Comparison of ENCODE assay signal across 9 mouse cellular contexts in the genomic region with DNA sequence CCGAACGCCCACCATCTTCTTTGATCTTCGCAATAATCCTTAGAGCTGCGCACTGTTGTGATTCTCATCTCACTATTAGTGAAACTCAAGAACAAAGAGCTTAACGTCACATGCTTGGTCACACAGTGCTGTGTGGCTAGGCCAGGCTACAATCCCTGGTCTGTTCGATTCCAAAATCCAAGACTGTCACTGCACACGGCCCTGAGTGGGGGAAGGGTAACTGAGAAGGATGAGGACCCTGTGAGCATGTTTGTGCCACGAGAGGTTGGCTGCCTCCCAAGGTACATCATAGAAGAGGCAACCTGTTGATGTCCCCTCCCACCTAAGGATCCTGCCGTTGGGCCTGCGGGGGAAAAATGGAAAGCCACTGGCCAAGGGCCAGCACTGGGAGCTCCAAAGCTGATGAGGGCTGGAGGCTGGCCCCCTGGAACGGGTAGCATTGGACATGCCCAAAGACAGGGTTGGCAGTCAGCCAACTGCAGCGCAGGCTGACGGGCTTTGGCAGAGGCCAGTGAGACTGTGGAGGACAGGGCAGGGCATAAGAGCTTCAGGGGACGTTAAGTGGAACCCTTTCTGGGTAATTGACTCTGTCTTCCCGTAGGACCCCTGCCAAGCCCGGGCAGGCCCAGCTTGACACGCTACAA.
DNase-seq lines count a peak whose midpoint lies in the region; ATAC-seq and TF ChIP-seq lines count a peak whose summit lies in the region.
"Had no signal": no experiment of that assay in that cellular context is flagged by ENCODE, and none has a peak within 500 bp of the region (broad histone marks: within the 10 kb centered on the region; RNA-seq: fewer than 3 reads in every experiment).

No protein-coding gene starts in this region.

- H3K4me2 ChIP-seq in intestine, embryonic 15.5 days (replicated peaks) = no peak overlapping the region
- H3K4me2 ChIP-seq in intestine, postnatal 0 days (replicated peaks; ENCODE audit: low read depth) = no peak overlapping the region
- no peak overlapping the region for H3K4me2 ChIP-seq in kidney, postnatal 0 days (ENCODE audit: low read length)
- H3K4me2 ChIP-seq in stomach, postnatal 0 days (replicated peaks; ENCODE audit: low read depth) = no peak overlapping the region
- H3K4me2 ChIP-seq: liver, embryonic 15.5 days had no signal

- TF ChIP-seq CTCF in intestine, postnatal 0 days (IDR thresholded peaks at IDR 0.05; ENCODE audit: low read depth) = no peak
- TF ChIP-seq CTCF in kidney, postnatal 0 days (IDR thresholded peaks at IDR 0.05; ENCODE audit: low read depth) = no peak
- TF ChIP-seq CTCF in stomach, postnatal 0 days (IDR thresholded peaks at IDR 0.05; ENCODE audit: low read depth) = no peak

- TF ChIP-seq EP300 in stomach, postnatal 0 days (optimal IDR thresholded peaks at IDR 0.05) = no peak

- H3K27ac ChIP-seq in intestine, embryonic 15.5 days = no peak overlapping the region
- H3K27ac ChIP-seq in intestine, postnatal 0 days (ENCODE audit: low read depth, low read length) = no peak overlapping the region
- no peak overlapping the region for H3K27ac ChIP-seq in kidney, postnatal 0 days
- H3K27ac ChIP-seq in stomach, postnatal 0 days (replicated peaks) = no peak overlapping the region
- H3K27ac ChIP-seq: liver, embryonic 15.5 days had no signal

- no peak overlapping the region for H3K9ac ChIP-seq in intestine, embryonic 15.5 days
- H3K9ac ChIP-seq in intestine, postnatal 0 days (ENCODE audit: low read depth, low read length) = no peak overlapping the region
- no peak overlapping the region for H3K9ac ChIP-seq in kidney, postnatal 0 days (ENCODE audit: low read depth, low read length)
- H3K9ac ChIP-seq in stomach, postnatal 0 days (ENCODE audit: low read length) = no peak overlapping the region
- H3K9ac ChIP-seq: liver, embryonic 15.5 days had no signal

- no peaks in the 10 kb centered on the region for H3K36me3 ChIP-seq in intestine, embryonic 15.5 days
- H3K36me3 ChIP-seq in intestine, postnatal 0 days (ENCODE audit: control insufficient read depth, insufficient read depth) = no peaks in the 10 kb centered on the region
- H3K36me3 ChIP-seq in kidney, postnatal 0 days (ENCODE audit: insufficient read depth, low read length) = no peaks in the 10 kb centered on the region
- no peaks in the 10 kb centered on the region for H3K36me3 ChIP-seq in stomach, postnatal 0 days (ENCODE audit: control insufficient read depth, insufficient read depth, low read length)
- H3K36me3 ChIP-seq: liver, embryonic 15.5 days had no signal

- 0 out of 2 replicates have a peak, but pooled peaks cover 6% of the 10 kb centered on the region for H3K4me1 ChIP-seq in intestine, embryonic 15.5 days (replicated peaks)
- no peaks in the 10 kb centered on the region for H3K4me1 ChIP-seq in intestine, postnatal 0 days (replicated peaks; ENCODE audit: control insufficient read depth, insufficient read depth, low read length)
- H3K4me1 ChIP-seq in kidney, postnatal 0 days (replicated peaks; ENCODE audit: insufficient read depth, low read length) = no peaks in the 10 kb centered on the region
- H3K4me1 ChIP-seq in stomach, postnatal 0 days (replicated peaks; ENCODE audit: control insufficient read depth, insufficient read depth) = no peaks in the 10 kb centered on the region
- H3K4me1 ChIP-seq: liver, embryonic 15.5 days had no signal

- WGBS in intestine, embryonic 15.5 days = 65% methylated on average over 17 of the region's 17 CpGs
- 64% methylated on average over 17 of the region's 17 CpGs for WGBS in intestine, postnatal 0 days
- WGBS in kidney, postnatal 0 days = 48% methylated on average over 17 of the region's 17 CpGs
- 48% methylated on average over 17 of the region's 17 CpGs for WGBS in stomach, postnatal 0 days

- no peak overlapping the region for H3K4me3 ChIP-seq in intestine, embryonic 15.5 days (replicated peaks)
- no peak overlapping the region for H3K4me3 ChIP-seq in intestine, postnatal 0 days (ENCODE audit: low read depth, low read length)
- no peak overlapping the region for H3K4me3 ChIP-seq in kidney, postnatal 0 days (replicated peaks; ENCODE audit: low read depth, low read length)
- H3K4me3 ChIP-seq in stomach, postnatal 0 days (ENCODE audit: low read depth, low read length) = no peak overlapping the region
- H3K4me3 ChIP-seq: liver, embryonic 15.5 days had no signal

- 0 out of 2 replicates have a peak, but pooled peaks have one; percentile 31 for ATAC-seq in intestine, embryonic 15.5 days
- no peak for ATAC-seq in intestine, postnatal 0 days
- peak; percentile 54; the same call in 1 of the 2 replicates for ATAC-seq in kidney, postnatal 0 days (replicated peaks; ENCODE audit: low FRiP score, low read depth)
- peak; percentile 45; the same call in 1 of the 2 replicates for ATAC-seq in stomach, postnatal 0 days (ENCODE audit: low FRiP score, low TSS enrichment)

- H3K27me3 ChIP-seq in intestine, embryonic 15.5 days (replicated peaks) = no peaks in the 10 kb centered on the region
- no peaks in the 10 kb centered on the region for H3K27me3 ChIP-seq in intestine, postnatal 0 days (replicated peaks; ENCODE audit: control insufficient read depth, insufficient read depth, low read length)
- no peaks in the 10 kb centered on the region for H3K27me3 ChIP-seq in kidney, postnatal 0 days (ENCODE audit: insufficient read depth, low read length)
- H3K27me3 ChIP-seq in stomach, postnatal 0 days (ENCODE audit: control insufficient read depth, insufficient read depth, low read length) = no peaks in the 10 kb centered on the region
- H3K27me3 ChIP-seq: liver, embryonic 15.5 days had no signal

- no peaks in the 10 kb centered on the region for H3K9me3 ChIP-seq in intestine, embryonic 15.5 days
- H3K9me3 ChIP-seq in intestine, postnatal 0 days (ENCODE audit: control insufficient read depth) = no peaks in the 10 kb centered on the region
- no peaks in the 10 kb centered on the region for H3K9me3 ChIP-seq in kidney, postnatal 0 days (replicated peaks; ENCODE audit: low read length)
- H3K9me3 ChIP-seq in stomach, postnatal 0 days (ENCODE audit: control insufficient read depth, low read length) = no peaks in the 10 kb centered on the region
- H3K9me3 ChIP-seq: liver, embryonic 15.5 days had no signal

- DNase-seq in adrenal gland, postnatal 25 days = peak; percentile 54
- DNase-seq in frontal cortex, postnatal 14 days (ENCODE audit: low spot score in 2 of 2) = peak; percentile 34 to 40
- no peak for DNase-seq in kidney, postnatal 0 days (ENCODE audit: low spot score)
- DNase-seq in lung, postnatal 14 days = peak; percentile 55
- DNase-seq in stomach, postnatal 0 days (ENCODE audit: low spot score) = peak; percentile 47
- no peak for DNase-seq in thymus, postnatal 10 days (ENCODE audit: low spot score in 2 of 2)

Comparison
In these comparisons a context has a peak if more than half of its experiments do, and no peak if none do; other contexts are left out.
1. DNase-seq: peak in adrenal gland, postnatal 25 days (single experiment), frontal cortex, postnatal 14 days (2 of 2), lung, postnatal 14 days (single experiment) and stomach, postnatal 0 days (single experiment); none in kidney, postnatal 0 days (single experiment) and thymus, postnatal 10 days (0 of 2).